Mouse (Mus musculus) MEL (cell line): ENCODE results near the gene Mipol1. TPM values are rescaled to one million over a fixed set of nuclear protein-coding genes. Genes with fewer than 3 reads are reported as not detected.

ENCODE experiments used
- DNase-seq: peaks from one replicate; pipeline ENCODE4 v3.0.0; 2011; ENCODE audit warnings: low read depth, low spot score
- H3K27ac ChIP-seq: 2 replicates; pipeline ENCODE4 v1.5.1; 2012; ENCODE audit warnings: low read depth, mild to moderate bottlenecking, control low read depth, low read length, moderate library complexity; ENCODE audit not compliant: control insufficient read depth
- H3K27me3 ChIP-seq, 2 experiments: fragments of 150-350 bp in 1 of 2; sonication (generic) in 1 of 2; 2 replicates each; pipeline ENCODE4 v1.6.1; 2012; ENCODE audit warnings: low read length in 2 of 2, mild to moderate bottlenecking in 2 of 2, improper control_type of control experiment in 1 of 2, moderate library complexity in 1 of 2; ENCODE audit not compliant: insufficient read depth in 2 of 2, control insufficient read depth in 1 of 2
- H3K36me3 ChIP-seq, 2 experiments: 2 replicates each; pipeline ENCODE4 v1.6.1; 2012 to 2014; ENCODE audit warnings: low read length in 2 of 2, improper control_type of control experiment in 1 of 2, inconsistent platforms in 1 of 2, mild to moderate bottlenecking in 1 of 2; ENCODE audit not compliant: insufficient read depth in 2 of 2, control insufficient read depth in 1 of 2
- H3K4me1 ChIP-seq, 2 experiments: fragments of 150-350 bp in 1 of 2; sonication (generic) in 1 of 2; 2 replicates each; pipeline ENCODE4 v1.6.1; 2012; ENCODE audit warnings: low read length in 2 of 2, improper control_type of control experiment in 1 of 2, mild to moderate bottlenecking in 1 of 2; ENCODE audit not compliant: insufficient read depth in 2 of 2, control insufficient read depth in 1 of 2
- H3K4me3 ChIP-seq, 2 experiments: fragments of 150-350 bp in 1 of 2; sonication (generic) in 1 of 2; 2 replicates each; pipeline ENCODE4 v1.5.1; 2012; ENCODE audit warnings: low read depth in 2 of 2, low read length in 2 of 2, mild to moderate bottlenecking in 2 of 2, moderate library complexity in 2 of 2, control low read depth in 1 of 2, improper control_type of control experiment in 1 of 2; ENCODE audit not compliant: control insufficient read depth in 1 of 2, insufficient read depth in 1 of 2
- H3K79me2 ChIP-seq: 2 replicates; pipeline ENCODE4 v1.6.1; 2012; ENCODE audit warnings: mild to moderate bottlenecking, low read length, moderate library complexity; ENCODE audit not compliant: control insufficient read depth, poor library complexity, insufficient read depth
- H3K9ac ChIP-seq: 2 replicates; pipeline ENCODE4 v1.6.1; 2012; ENCODE audit warnings: low read depth, mild to moderate bottlenecking, control low read depth, low read length, moderate library complexity; ENCODE audit not compliant: control insufficient read depth, poor library complexity, severe bottlenecking
- H3K9me3 ChIP-seq: fragments of 150-350 bp; sonication (generic); replicated peaks from 2 replicates; pipeline ENCODE4 v1.6.1; 2012; ENCODE audit warnings: mild to moderate bottlenecking, low read length, improper control_type of control experiment, moderate library complexity; ENCODE audit not compliant: insufficient read depth
- BHLHE40 ChIP-seq: IDR thresholded peaks from 2 replicates; pipeline ENCODE4 v1.6.1; 2012; ENCODE audit warnings: low read depth, mild to moderate bottlenecking, inconsistent platforms, low read length, improper control_type of control experiment, borderline replicate concordance
- CTCF ChIP-seq, 3 experiments: IDR thresholded peaks in 2 of 3; conservative IDR thresholded peaks in 1 of 3; 2 replicates each; pipeline ENCODE4 v1.5.1; 2011 to 2012; ENCODE audit warnings: low read length in 3 of 3, low read depth in 2 of 3, mild to moderate bottlenecking in 2 of 3, improper control_type of control experiment in 1 of 3, inconsistent platforms in 1 of 3, mixed read lengths in 1 of 3, moderate library complexity in 1 of 3; ENCODE audit not compliant: control insufficient read depth in 1 of 3, insufficient read depth in 1 of 3, poor library complexity in 1 of 3, severe bottlenecking in 1 of 3
- E2F4 ChIP-seq: IDR thresholded peaks from 2 replicates; pipeline ENCODE4 v1.6.1; 2011; ENCODE audit warnings: low read depth, low read length, improper control_type of control experiment, borderline replicate concordance
- ELF1 ChIP-seq: IDR thresholded peaks from 2 replicates; pipeline ENCODE4 v1.6.1; 2014; ENCODE audit warnings: low read depth, mild to moderate bottlenecking, inconsistent platforms, low read length, improper control_type of control experiment, moderate library complexity
- EP300 ChIP-seq, 2 experiments: IDR thresholded peaks; 2 replicates each; pipeline ENCODE4 v1.6.1; 2011; ENCODE audit warnings: improper control_type of control experiment in 2 of 2, low read length in 2 of 2, low read depth in 1 of 2, mild to moderate bottlenecking in 1 of 2
- GATA1 ChIP-seq: IDR thresholded peaks from 2 replicates; pipeline ENCODE4 v1.6.1; 2011; ENCODE audit warnings: low read depth, low read length, improper control_type of control experiment
- HCFC1 ChIP-seq: IDR thresholded peaks from 2 replicates; pipeline ENCODE4 v1.6.1; 2012; ENCODE audit warnings: low read depth, mild to moderate bottlenecking, inconsistent platforms, low read length, improper control_type of control experiment, moderate library complexity
- MAFK ChIP-seq: IDR thresholded peaks from 2 replicates; pipeline ENCODE4 v1.6.1; 2011; ENCODE audit warnings: low read depth, mild to moderate bottlenecking, low read length, improper control_type of control experiment, borderline replicate concordance
- MAZ ChIP-seq: IDR thresholded peaks from 2 replicates; pipeline ENCODE4 v1.6.1; 2012; ENCODE audit warnings: low read depth, mild to moderate bottlenecking, inconsistent platforms, low read length, improper control_type of control experiment
- MYB ChIP-seq: IDR thresholded peaks from 2 replicates; pipeline ENCODE4 v1.6.1; 2011; ENCODE audit warnings: mild to moderate bottlenecking, low read depth, low read length, improper control_type of control experiment
- NELFE ChIP-seq: IDR thresholded peaks from 2 replicates; pipeline ENCODE4 v1.6.1; 2011; ENCODE audit warnings: low read depth, low read length, improper control_type of control experiment
- POLR2A ChIP-seq, 2 experiments: IDR thresholded peaks; 2 replicates each; pipeline ENCODE4 v1.6.1; 2011 to 2012; ENCODE audit warnings: low read length in 2 of 2, mild to moderate bottlenecking in 2 of 2, control low read depth in 1 of 2, improper control_type of control experiment in 1 of 2, low read depth in 1 of 2, moderate library complexity in 1 of 2; ENCODE audit not compliant: control insufficient read depth in 1 of 2, insufficient read depth in 1 of 2, poor library complexity in 1 of 2
- RCOR1 ChIP-seq: IDR thresholded peaks from 2 replicates; pipeline ENCODE4 v1.6.1; 2012; ENCODE audit warnings: low read depth, mild to moderate bottlenecking, inconsistent platforms, low read length, improper control_type of control experiment
- SIN3A ChIP-seq: IDR thresholded peaks from 2 replicates; pipeline ENCODE4 v1.6.1; 2012; ENCODE audit warnings: low read length, improper control_type of control experiment, inconsistent platforms
- SMC3 ChIP-seq: IDR thresholded peaks from 2 replicates; pipeline ENCODE4 v1.6.1; 2011; ENCODE audit warnings: low read depth, low read length, improper control_type of control experiment
- TBP ChIP-seq: IDR thresholded peaks from 2 replicates; pipeline ENCODE4 v1.8.0; 2011; ENCODE audit warnings: low read depth, low read length, improper control_type of control experiment
- TCF12 ChIP-seq: IDR thresholded peaks from 2 replicates; pipeline ENCODE4 v1.6.1; 2014; ENCODE audit warnings: low read depth, mild to moderate bottlenecking, inconsistent platforms, low read length, improper control_type of control experiment, moderate library complexity
- ZKSCAN1 ChIP-seq: IDR thresholded peaks from 2 replicates; pipeline ENCODE4 v1.6.1; 2012; ENCODE audit warnings: low read depth, mild to moderate bottlenecking, inconsistent platforms, low read length, improper control_type of control experiment, moderate library complexity
- polyA plus RNA-seq, 2 experiments: library from polyadenylated mRNA; stranded (reverse) in 1 of 2; unstranded in 1 of 2; fragments of >175 nt in 1 of 2; fragments of >200 nt in 1 of 2; gene quantifications; 2 replicates each; pipeline versions ENCODE4 v1.2.1 to v1.2.4; 2012; ENCODE audit warnings: low replicate concordance in 2 of 2, low read depth in 1 of 2; ENCODE audit not compliant: insufficient read length in 2 of 2, insufficient read depth in 1 of 2, missing spikeins in 1 of 2
- total RNA-seq: library from RNA; depleted of rRNA; stranded (reverse); fragments of 300-350 nt; gene quantifications from 2 replicates; pipeline ENCODE4 v1.2.3, GENCODE M21; 2012

Gene Mipol1
- total and polyA plus RNA-seq, 3 experiments = 4.0 to 8.3 TPM; not detected in 1

DNA sequence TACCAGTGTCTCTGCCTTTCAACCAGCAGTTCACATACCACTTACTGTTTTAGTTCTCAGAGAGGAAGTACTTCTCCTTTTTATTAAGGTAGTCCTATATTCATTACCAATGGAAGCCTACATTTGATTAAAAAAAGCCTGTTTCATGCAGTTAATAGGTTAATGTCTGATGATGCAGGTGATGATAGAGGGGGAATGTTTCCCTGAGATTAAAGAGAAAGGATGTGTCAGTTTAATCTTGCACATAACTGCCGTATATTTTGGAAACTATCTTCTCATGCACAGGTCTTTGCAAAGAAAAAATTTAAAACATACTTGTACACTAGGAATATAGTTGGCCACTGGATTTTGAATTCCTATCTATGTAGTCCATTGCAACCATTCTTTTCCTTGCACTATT is 77.5 kb downstream of the Mipol1 start:
- H3K27me3 ChIP-seq = no peaks in the 10 kb centered on the region
- H3K27ac ChIP-seq = no peak overlapping the region
- no peak overlapping the region for H3K4me3 ChIP-seq
- peak; percentile 52 for DNase-seq
- H3K79me2 ChIP-seq = no peaks in the 10 kb centered on the region
- H3K4me1 ChIP-seq = no peaks in the 10 kb centered on the region; a peak in 1 of 4 replicates
- H3K9me3 ChIP-seq = no peaks in the 10 kb centered on the region
- H3K36me3 ChIP-seq = peaks cover 0 to 3% of the 10 kb centered on the region in 2 experiments; a peak in 2 of 4 replicates
- no peak overlapping the region for H3K9ac ChIP-seq
- TF ChIP-seq MYB = peak; percentile 59; the same call in 1 of the 2 replicates
- peak; percentile 66; the same call in 1 of the 2 replicates for TF ChIP-seq TCF12
- no peak for TF ChIP-seq ELF1
- TF ChIP-seq GATA1 = peak; percentile 54
- peak; percentile 74 to 84 for TF ChIP-seq EP300 (IDR thresholded peaks at IDR 0.05; ENCODE audit: low read depth in 1 of 2, low read length in 2 of 2)
- no peak for TF ChIP-seq ZKSCAN1

DNA sequence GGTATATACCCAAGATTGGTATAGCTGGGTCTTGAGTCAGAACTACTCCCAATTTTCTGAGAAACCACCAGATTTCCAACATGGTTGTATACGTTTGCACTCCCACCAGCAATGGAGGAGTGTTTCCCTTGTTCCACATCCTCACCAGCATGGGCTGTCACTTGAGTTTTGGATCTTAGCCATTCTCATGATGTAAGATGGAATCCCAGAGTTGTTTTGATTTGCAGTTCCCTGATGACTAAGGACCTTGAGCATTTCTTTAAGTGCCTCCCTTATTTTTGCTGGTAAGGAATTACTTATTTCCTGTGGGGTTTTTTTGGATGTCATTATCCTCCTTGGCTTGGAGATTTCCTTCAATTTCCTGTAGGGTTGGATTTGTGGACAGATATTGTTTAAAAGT is 108.8 kb downstream of the Mipol1 start:
- TF ChIP-seq SMC3 (no peak), RCOR1 (no peak), HCFC1 (no peak), SIN3A (no peak), E2F4 (no peak), NELFE (no peak), CTCF (IDR thresholded peaks at IDR 0.05 in 2 of 3, conservative IDR thresholded peaks at IDR 0.05 in 1 of 3; ENCODE audit: control insufficient read depth in 1 of 3, insufficient read depth in 1 of 3, low read depth in 2 of 3, low read length in 3 of 3, poor library complexity in 1 of 3, severe bottlenecking in 1 of 3) (no peak), MAZ (no peak), BHLHE40 (no peak), MYB (no peak), POLR2A (IDR thresholded peaks at IDR 0.05; ENCODE audit: control insufficient read depth in 1 of 2, insufficient read depth in 1 of 2, low read depth in 1 of 2, low read length in 2 of 2, poor library complexity in 1 of 2) (no peak), TBP (no peak), GATA1 (no peak), MAFK (no peak)
- no peaks in the 10 kb centered on the region for H3K9me3 ChIP-seq
- H3K4me1 ChIP-seq = no peaks in the 10 kb centered on the region
- DNase-seq = no peak
- no peak overlapping the region for H3K9ac ChIP-seq
- H3K27ac ChIP-seq = no peak overlapping the region
- no peak overlapping the region for H3K4me3 ChIP-seq
- no peaks in the 10 kb centered on the region for H3K36me3 ChIP-seq
- H3K27me3 ChIP-seq = no peaks in the 10 kb centered on the region
- H3K79me2 ChIP-seq = no peaks in the 10 kb centered on the region
